Mouse (Mus musculus) C2C12 (cell line): ENCODE data around the gene Dzip1l. TPM values are rescaled to one million over a fixed set of nuclear protein-coding genes. Genes with fewer than 3 reads are reported as not detected.
A peak's percentile ranks its signal among the peaks of the same experiment; 100 is the strongest.
"Not testable (repeated sequence)": the region's sequence is repeated elsewhere in the genome, so short reads cannot be mapped to it uniquely, and the experiment has no call there.

Experiments used
- H3K27me3 ChIP-seq: one replicate; pipeline ENCODE4 v1.6.1; 2011; ENCODE audit not compliant: control insufficient read depth, insufficient read depth, insufficient read length
- H3K36me3 ChIP-seq: one replicate; pipeline ENCODE4 v1.6.1; 2011; ENCODE audit not compliant: control insufficient read depth, insufficient read depth
- H3K4me3 ChIP-seq: one replicate; pipeline ENCODE4 v1.5.1; 2011; ENCODE audit warnings: mild to moderate bottlenecking, control low read depth; ENCODE audit not compliant: poor library complexity, insufficient read depth, severe bottlenecking
- H3K79me2 ChIP-seq: one replicate; pipeline ENCODE4 v1.6.1; 2011; ENCODE audit not compliant: control insufficient read depth, insufficient read depth
- H3K79me3 ChIP-seq: one replicate; pipeline ENCODE4 v1.6.1; 2011; ENCODE audit warnings: low read depth, control low read depth
- H3ac ChIP-seq: one replicate; pipeline ENCODE3; 2011; ENCODE audit warnings: low read depth; ENCODE audit not compliant: control insufficient read depth, insufficient read length
- CEBPB ChIP-seq: IDR thresholded peaks from one replicate; pipeline ENCODE4 v1.6.1; 2011; ENCODE audit warnings: low read depth, mild to moderate bottlenecking, control low read depth, moderate library complexity
- CTCF ChIP-seq: IDR thresholded peaks from one replicate; pipeline ENCODE4 v1.5.1; 2011; ENCODE audit not compliant: control insufficient read depth, insufficient read depth, insufficient read length
- FOSL1 ChIP-seq: IDR thresholded peaks from one replicate; pipeline ENCODE4 v1.8.0; 2011; ENCODE audit warnings: mild to moderate bottlenecking, low read length; ENCODE audit not compliant: poor library complexity, insufficient read depth, severe bottlenecking
- MAX ChIP-seq: IDR thresholded peaks from one replicate; pipeline ENCODE4 v1.6.1; 2011; ENCODE audit warnings: mild to moderate bottlenecking, control low read depth
- MYOD1 ChIP-seq: IDR thresholded peaks from one replicate; pipeline ENCODE4 v1.6.1; 2011; ENCODE audit warnings: low read depth; ENCODE audit not compliant: control insufficient read depth, insufficient read length
- MYOG ChIP-seq: IDR thresholded peaks from one replicate; pipeline ENCODE4 v1.6.1; 2011; ENCODE audit not compliant: control insufficient read depth, insufficient read length; ENCODE audit errors: extremely low read depth
- USF1 ChIP-seq: IDR thresholded peaks from one replicate; pipeline ENCODE4 v1.6.1; 2011; ENCODE audit warnings: low read depth, mild to moderate bottlenecking, control low read depth, moderate library complexity
- long read RNA-seq, 2 experiments: library from polyadenylated mRNA; unstranded; transcript quantifications; one replicate each; pipeline ENCODE4 v2.0.0; 2019 to 2020
- polyA plus RNA-seq: library from polyadenylated mRNA; unstranded; fragments of >200 nt; fragmentation: generic; extraction: Trizol; gene quantifications from one replicate; pipeline ENCODE4 v1.2.1, GENCODE M21; 2012; ENCODE audit warnings: missing spikeins

Gene Dzip1l
- polyA plus RNA-seq, result 22.1 TPM
- long read RNA-seq, experiment 1, partial matches to known transcripts, result 4 of 7 reads
- long read RNA-seq, experiment 1, other reads (novel, unspliced or antisense), result 1 of 7 reads
- long read RNA-seq, experiment 2, full-length matches to known transcripts, result 31 of 101 reads
- long read RNA-seq, experiment 2, partial matches to known transcripts, result 8 of 101 reads
- long read RNA-seq, experiment 2, other reads (novel, unspliced or antisense), result 62 of 101 reads

- peaks cover 5% of the 10 kb centered on the region for H3K36me3 ChIP-seq
- no peaks in the 10 kb centered on the region for H3K27me3 ChIP-seq
- H3K4me3 ChIP-seq, result peak within 1 kb of the TSS; percentile 59
- peak within 1 kb of the TSS; percentile 73 for H3ac ChIP-seq
- H3K79me3 ChIP-seq, result peaks cover 39% of the 10 kb centered on the region
- peaks cover 57% of the 10 kb centered on the region for H3K79me2 ChIP-seq
- TF ChIP-seq FOSL1, result no peak
- no peak for TF ChIP-seq CEBPB
- no peak for TF ChIP-seq MAX
- no peak for TF ChIP-seq MYOG
Observed at GRCm38 (mm10) chr9:99629281-99630011, at the start of gene Dzip1l. Dzip1l (plus strand) TSS chr9:99629496.

GRCm38 (mm10) chr9:99580655-99581054 lies 48.6 kb upstream of the Dzip1l start:
- Histone ChIP-seq H3K4me3 (no peak overlapping the region), H3K79me3 (peaks cover 26% of the 10 kb centered on the region), H3K27me3 (no peaks in the 10 kb centered on the region), H3K79me2 (peaks cover 42% of the 10 kb centered on the region), H3ac (no peak overlapping the region), H3K36me3 (peaks cover 60% of the 10 kb centered on the region)
- no peak for TF ChIP-seq MYOD1
- TF ChIP-seq MAX, result peak; percentile 49
- peak; percentile 7 for TF ChIP-seq CTCF
- TF ChIP-seq CEBPB, result no peak

- TF ChIP-seq CTCF, result peak; percentile 63
- TF ChIP-seq FOSL1, result no peak
- Histone ChIP-seq H3K79me2 (no peaks in the 10 kb centered on the region), H3ac (no peak overlapping the region), H3K27me3 (no peaks in the 10 kb centered on the region), H3K4me3 (no peak overlapping the region), H3K79me3 (no peaks in the 10 kb centered on the region), H3K36me3 (peaks cover 19% of the 10 kb centered on the region)
Observed at GRCm38 (mm10) chr9:99587505-99588202, 41.6 kb upstream of the Dzip1l start.

- no peak overlapping the region for H3K4me3 ChIP-seq
- H3K79me3 ChIP-seq, result no peaks in the 10 kb centered on the region
- H3ac ChIP-seq, result no peak overlapping the region
- H3K27me3 ChIP-seq, result no peaks in the 10 kb centered on the region
- TF ChIP-seq USF1, result no peak
- TF ChIP-seq FOSL1, result no peak
- no peak for TF ChIP-seq MYOD1
- no peak for TF ChIP-seq MAX
- H3K79me2 ChIP-seq, result no peaks in the 10 kb centered on the region
- no peaks in the 10 kb centered on the region for H3K36me3 ChIP-seq
Observed at GRCm38 (mm10) chr9:99591144-99591543, 38.2 kb upstream of the Dzip1l start.

- H3K4me3 ChIP-seq, H3K27me3 ChIP-seq, H3K79me3 ChIP-seq, H3ac ChIP-seq, H3K79me2 ChIP-seq, H3K36me3 ChIP-seq: not testable (repeated sequence)
Observed at GRCm38 (mm10) chr9:99599127-99599526, 30.2 kb upstream of the Dzip1l start.

- Histone ChIP-seq H3K27me3 (no peaks in the 10 kb centered on the region), H3K4me3 (no peak overlapping the region), H3K79me2 (no peaks in the 10 kb centered on the region), H3ac (no peak overlapping the region), H3K36me3 (no peaks in the 10 kb centered on the region), H3K79me3 (no peaks in the 10 kb centered on the region)
- TF ChIP-seq MYOD1 (no peak), MYOG (no peak), USF1 (no peak), CTCF (no peak), FOSL1 (no peak), MAX (no peak), CEBPB (no peak)
Observed at GRCm38 (mm10) chr9:99603566-99603965, 25.7 kb upstream of the Dzip1l start.
